Mouse (Mus musculus) kidney, postnatal 0 days (tissue): ENCODE data around the gene Fads6. TPM values are rescaled to one million over a fixed set of nuclear protein-coding genes. Genes with fewer than 3 reads are reported as not detected.

Experiments
- ATAC-seq: fragments of 200-750 bp; cut with Nextera tagmentation; replicated peaks from 2 replicates; pipeline ENCODE4 v1.8.0; 2017; ENCODE audit warnings: low read depth, moderate number of reproducible peaks, moderate TSS enrichment, moderate library complexity; ENCODE audit not compliant: low FRiP score
- DNase-seq: peaks from one replicate; pipeline ENCODE4 v3.0.0-alpha.2; 2016; ENCODE audit warnings: low spot score
- H3K27ac ChIP-seq: fragments of 300-500 bp; sonication (generic); 2 replicates; pipeline ENCODE4 v1.5.1; 2014; ENCODE audit warnings: mild to moderate bottlenecking
- H3K27me3 ChIP-seq: fragments of 300-500 bp; sonication (generic); 2 replicates; pipeline ENCODE4 v1.6.1; 2014; ENCODE audit warnings: low read length, mixed read lengths; ENCODE audit not compliant: insufficient read depth
- H3K36me3 ChIP-seq: fragments of 300-500 bp; sonication (generic); 2 replicates; pipeline ENCODE4 v1.6.1; 2014; ENCODE audit warnings: low read length, mixed read lengths; ENCODE audit not compliant: insufficient read depth
- H3K4me1 ChIP-seq: fragments of 300-500 bp; sonication (generic); replicated peaks from 2 replicates; pipeline ENCODE4 v1.6.1; 2014; ENCODE audit warnings: antibody characterized with exemption, low read length, mixed read lengths; ENCODE audit not compliant: insufficient read depth
- H3K4me2 ChIP-seq: fragments of 300-500 bp; sonication (generic); 2 replicates; pipeline ENCODE4 v1.6.1; 2014; ENCODE audit warnings: mild to moderate bottlenecking, low read length, moderate library complexity, mixed read lengths
- H3K4me3 ChIP-seq: fragments of 300-500 bp; sonication (generic); replicated peaks from 2 replicates; pipeline ENCODE4 v1.5.1; 2014; ENCODE audit warnings: low read depth, low read length
- H3K9ac ChIP-seq: fragments of 300-500 bp; sonication (generic); 2 replicates; pipeline ENCODE4 v1.6.1; 2014; ENCODE audit warnings: low read depth, low read length
- H3K9me3 ChIP-seq: fragments of 300-500 bp; sonication (generic); replicated peaks from 2 replicates; pipeline ENCODE4 v1.6.1; 2016; ENCODE audit warnings: low read length, inconsistent platforms, mixed read lengths
- CTCF ChIP-seq: IDR thresholded peaks from 2 replicates; pipeline ENCODE4 v1.5.1; 2016; ENCODE audit warnings: antibody characterized with exemption, low read depth, mild to moderate bottlenecking, moderate library complexity
- WGBS: fragments of 180-500 bp; shearing (Covaris S2); extraction: QIAGEN DNeasy Blood & Tissue Kit; methylation state at CpG from one replicate; pipeline ENCODE4 v1.1.7; 2014; 5-methylcytosine and 5-hydroxymethylcytosine counted together
- polyA plus RNA-seq: library from polyadenylated mRNA; unstranded; fragments of >200 nt; fragmentation: Nextera tagmentation; extraction: Ambion mirVana; gene quantifications from 2 replicates; pipeline ENCODE4 v1.2.1, GENCODE M21; 2015

Gene Fads6
- polyA plus RNA-seq, 1 experiment from 2014 or later = 1.1 TPM

DNA sequence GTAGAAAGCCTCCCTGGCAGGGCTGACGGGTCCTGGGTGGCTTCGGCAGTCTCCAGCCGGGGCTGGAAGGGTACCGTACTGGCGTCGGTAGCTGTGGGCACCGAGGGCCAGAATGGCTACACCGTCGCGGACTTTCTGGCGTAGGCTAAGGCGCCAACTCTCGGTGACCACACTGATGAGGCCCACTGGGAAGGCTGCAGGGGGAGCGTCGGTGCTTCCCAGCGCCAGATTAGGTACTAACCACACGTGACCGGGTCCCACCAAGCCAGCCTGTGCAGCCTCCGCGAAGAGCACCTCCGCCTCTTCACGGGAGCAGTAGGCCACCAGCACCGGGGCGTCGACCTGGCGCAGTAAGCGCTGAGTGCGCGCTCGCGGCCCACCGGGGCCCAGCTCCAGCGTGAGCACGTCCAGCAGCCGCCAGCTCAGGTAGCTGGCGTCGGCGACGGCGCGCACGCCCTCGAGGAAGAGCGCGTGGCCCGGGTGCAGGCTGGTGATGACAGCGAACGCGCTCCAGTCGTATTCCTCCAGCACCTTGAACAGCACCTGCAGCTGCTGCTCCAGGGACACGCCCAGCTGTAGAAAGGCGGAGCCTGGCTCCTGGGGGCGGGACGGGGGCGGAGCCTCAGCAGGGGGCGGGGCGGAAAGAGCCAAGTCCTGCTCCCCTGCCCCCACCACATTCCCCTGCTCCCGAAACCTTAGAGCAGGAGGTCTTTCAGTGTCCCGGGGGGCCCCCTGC is 39.5 kb downstream of the Fads6 start:
- Histone ChIP-seq H3K27ac (no peak overlapping the region), H3K27me3 (peaks cover 33% of the 10 kb centered on the region), H3K4me1 (no peaks in the 10 kb centered on the region), H3K4me3 (no peak overlapping the region), H3K9me3 (no peaks in the 10 kb centered on the region), H3K4me2 (no peak overlapping the region), H3K36me3 (no peaks in the 10 kb centered on the region), H3K9ac (no peak overlapping the region)
- ATAC-seq = peak; percentile 71
- no peak for TF ChIP-seq CTCF
- 19% methylated on average over 56 of the region's 59 CpGs for WGBS
- no peak for DNase-seq

DNA sequence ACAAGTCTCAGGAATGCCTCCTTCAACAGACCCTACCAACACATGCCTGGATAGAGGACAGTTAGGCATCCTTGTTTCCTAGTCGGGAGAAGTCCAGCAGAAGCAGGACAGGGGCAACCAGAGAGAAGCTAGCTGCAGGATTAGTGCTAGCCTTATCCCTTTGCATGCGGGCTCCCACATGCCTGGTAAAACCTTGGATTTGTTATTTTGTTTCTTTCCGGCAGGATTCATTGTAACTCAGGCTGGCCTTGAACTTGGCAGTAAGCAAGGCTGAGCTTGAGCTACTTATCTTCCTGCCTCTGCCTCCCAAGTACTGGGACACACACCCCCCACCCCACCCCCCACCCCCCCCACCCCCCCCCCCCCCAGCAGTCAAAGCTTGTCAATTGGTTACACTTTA is 46.2 kb downstream of the Fads6 start:
- Histone ChIP-seq H3K4me3 (no peak overlapping the region), H3K9me3 (no peaks in the 10 kb centered on the region), H3K27ac (no peak overlapping the region), H3K27me3 (peaks cover 52% of the 10 kb centered on the region), H3K4me2 (no peak overlapping the region), H3K36me3 (no peaks in the 10 kb centered on the region), H3K9ac (no peak overlapping the region), H3K4me1 (peaks cover 9% of the 10 kb centered on the region)
- WGBS = 66% methylated on average over 3 of the region's 3 CpGs
- no peak for TF ChIP-seq CTCF
- no peak for ATAC-seq
- no peak for DNase-seq

DNA sequence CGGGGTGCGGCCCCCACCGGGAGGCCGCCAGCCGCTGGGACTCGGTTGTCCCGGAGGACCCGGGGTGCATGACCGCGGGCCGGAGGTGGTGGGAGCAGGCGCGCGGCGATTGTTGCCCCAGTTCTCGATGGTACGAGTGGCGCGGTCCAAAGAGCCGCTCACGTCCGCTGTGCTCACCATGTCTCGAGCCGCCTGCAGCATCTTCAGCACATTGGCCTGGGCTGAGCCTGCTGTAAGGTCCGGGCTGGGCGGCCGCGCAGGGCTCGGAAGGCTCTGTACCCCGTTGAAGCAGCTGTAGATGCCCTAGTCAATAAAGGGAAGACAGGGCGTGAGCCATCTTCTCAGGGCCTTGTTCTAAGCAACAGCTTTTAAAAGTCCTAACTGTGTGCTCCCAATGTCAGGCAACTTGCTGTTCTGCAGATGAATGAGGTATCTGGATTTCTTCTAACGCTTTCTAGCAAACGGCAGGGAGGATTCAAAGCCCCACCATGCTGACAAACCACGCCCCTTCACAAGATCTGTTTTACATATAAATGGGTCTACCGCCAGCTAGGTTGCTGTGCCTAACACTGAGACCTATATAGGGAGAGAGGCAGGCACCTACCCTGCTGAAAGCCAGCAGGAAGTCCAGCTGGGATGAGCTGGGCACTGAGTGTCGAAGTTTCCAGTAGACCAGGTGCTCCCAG is 46.9 kb downstream of the Fads6 start:
- Histone ChIP-seq H3K36me3 (no peaks in the 10 kb centered on the region), H3K9me3 (no peaks in the 10 kb centered on the region), H3K4me1 (peaks cover 9% of the 10 kb centered on the region), H3K27me3 (peaks cover 52% of the 10 kb centered on the region), H3K4me2 (peak overlapping the region; percentile 59), H3K9ac (no peak overlapping the region), H3K4me3 (peak overlapping the region; percentile 36), H3K27ac (no peak overlapping the region)
- ATAC-seq (no peak), DNase-seq (no peak)
- TF ChIP-seq CTCF = no peak
- 2% methylated on average over 36 of the region's 36 CpGs for WGBS

DNA sequence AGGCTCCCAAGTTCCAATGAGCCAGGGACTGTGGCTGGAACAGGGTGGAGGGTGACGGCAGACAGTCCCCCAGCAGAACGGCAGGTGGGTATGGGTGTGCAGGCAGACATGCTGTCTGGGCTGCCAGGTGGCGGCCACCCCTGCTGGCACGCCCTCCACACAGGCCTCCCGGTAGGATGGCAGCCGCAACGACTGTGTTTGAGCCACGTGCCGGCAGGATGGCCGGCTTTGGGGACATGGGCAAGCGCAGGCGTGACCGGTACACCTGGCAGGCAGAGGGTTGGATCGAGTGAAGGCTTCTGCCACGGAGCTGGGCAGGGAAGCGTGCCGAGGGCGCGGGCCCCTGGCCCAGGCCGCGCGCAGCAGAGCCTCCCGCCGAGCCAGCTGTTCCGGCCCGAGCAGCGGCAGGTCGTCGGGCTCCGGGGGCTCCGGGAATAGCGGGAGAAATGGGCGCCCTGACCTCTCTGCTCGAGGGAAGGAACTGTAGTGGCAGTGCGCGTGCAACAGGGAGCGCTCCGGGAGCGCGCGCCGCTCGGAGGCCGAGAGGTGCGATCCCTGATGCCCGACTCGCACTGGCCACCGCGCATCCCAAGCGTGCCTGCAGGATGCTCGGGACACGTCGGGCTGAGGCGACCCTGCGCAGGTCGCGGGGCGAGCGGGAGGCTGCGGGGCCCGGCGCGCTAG is 47.6 kb downstream of the Fads6 start:
- Histone ChIP-seq H3K4me1 (peaks cover 9% of the 10 kb centered on the region), H3K4me2 (peak overlapping the region; percentile 59), H3K4me3 (peak overlapping the region; percentile 36), H3K27me3 (peaks cover 52% of the 10 kb centered on the region), H3K27ac (no peak overlapping the region), H3K9me3 (no peaks in the 10 kb centered on the region), H3K9ac (no peak overlapping the region), H3K36me3 (no peaks in the 10 kb centered on the region)
- 0 out of 2 replicates have a peak, but pooled peaks have one; percentile 24 for TF ChIP-seq CTCF
- DNase-seq (no peak), ATAC-seq (no peak; the same call in 1 of the 2 replicates)
- 2% methylated on average over 58 of the region's 63 CpGs for WGBS

DNA sequence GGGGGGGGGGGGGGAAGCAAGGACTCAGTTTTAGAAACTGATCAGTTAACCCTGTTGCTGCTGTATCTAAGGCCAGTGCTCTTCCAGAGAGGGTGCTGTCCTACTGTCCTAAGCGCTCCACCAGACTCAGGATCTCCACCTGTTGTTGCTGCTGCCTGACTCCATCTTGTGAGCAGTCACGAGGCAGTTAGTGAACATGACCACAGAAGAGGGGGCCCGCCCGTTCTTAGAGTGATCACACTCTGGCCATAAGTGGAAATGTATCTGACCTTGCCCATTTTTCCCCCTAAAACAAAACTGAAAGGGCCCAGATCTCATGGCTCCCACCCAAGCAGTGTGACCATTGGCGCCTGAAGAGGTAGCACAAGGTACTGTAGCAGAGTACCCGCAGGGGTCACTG is 49.5 kb downstream of the Fads6 start:
- Histone ChIP-seq H3K9me3 (no peaks in the 10 kb centered on the region), H3K27me3 (peaks cover 52% of the 10 kb centered on the region), H3K9ac (no peak overlapping the region), H3K4me1 (peaks cover 9% of the 10 kb centered on the region), H3K4me3 (no peak overlapping the region), H3K4me2 (no peak overlapping the region), H3K36me3 (0 out of 2 replicates have a peak, but pooled peaks cover 10% of the 10 kb centered on the region), H3K27ac (no peak overlapping the region)
- ATAC-seq (no peak), DNase-seq (no peak)
- no peak for TF ChIP-seq CTCF
- 55% methylated on average over 6 of the region's 6 CpGs for WGBS

DNA sequence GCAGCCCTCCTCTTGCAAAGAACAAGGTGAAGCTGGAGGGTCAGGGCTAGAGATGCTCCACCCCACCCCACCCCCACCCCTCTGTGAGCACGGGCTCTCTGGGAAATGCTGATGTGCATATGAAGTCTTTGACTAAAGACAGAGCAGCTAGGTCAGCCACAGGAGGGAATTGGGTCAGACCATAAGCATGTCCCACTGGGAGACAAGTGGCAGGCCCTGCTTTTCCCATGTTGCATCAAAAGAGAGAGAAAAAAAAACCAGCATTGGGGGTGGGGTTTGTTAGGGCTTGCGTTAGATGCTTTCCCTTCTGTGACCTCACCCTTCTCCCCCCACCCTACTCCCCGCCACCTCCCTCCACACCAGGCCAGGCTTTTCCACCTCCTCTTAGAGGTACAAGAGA is 50.2 kb downstream of the Fads6 start:
- ATAC-seq (no peak), DNase-seq (no peak)
- Histone ChIP-seq H3K36me3 (0 out of 2 replicates have a peak, but pooled peaks cover 10% of the 10 kb centered on the region), H3K9ac (no peak overlapping the region), H3K4me1 (peaks cover 9% of the 10 kb centered on the region), H3K27me3 (peaks cover 46% of the 10 kb centered on the region), H3K4me2 (no peak overlapping the region), H3K4me3 (no peak overlapping the region), H3K9me3 (no peaks in the 10 kb centered on the region), H3K27ac (no peak overlapping the region)
- WGBS = 18% methylated on average over 3 of the region's 3 CpGs
- no peak for TF ChIP-seq CTCF
